Mouse (Mus musculus) myocyte (in vitro differentiated cells): ENCODE data around the gene Ccdc171.

Source experiments
- CEBPB ChIP-seq: IDR thresholded peaks from 2 replicates; pipeline ENCODE4 v1.6.1; 2011; ENCODE audit warnings: mild to moderate bottlenecking, moderate library complexity; ENCODE audit not compliant: poor library complexity, insufficient read depth, severe bottlenecking
- E2F4 ChIP-seq: IDR thresholded peaks from one replicate; pipeline ENCODE4 v1.6.1; 2011; ENCODE audit warnings: mild to moderate bottlenecking, control low read depth, moderate library complexity; ENCODE audit not compliant: insufficient read depth
- MAX ChIP-seq: IDR thresholded peaks from one replicate; pipeline ENCODE4 v1.6.1; 2011; ENCODE audit warnings: low read depth, mild to moderate bottlenecking, control low read depth
- MYOD1 ChIP-seq, 3 experiments: IDR thresholded peaks; one replicate each; pipeline ENCODE4 v1.6.1; 2011; ENCODE audit warnings: control low read depth in 2 of 3, low read depth in 2 of 3, mild to moderate bottlenecking in 2 of 3, moderate library complexity in 1 of 3; ENCODE audit not compliant: insufficient read length in 2 of 3, control insufficient read depth in 1 of 3
- MYOG ChIP-seq, 3 experiments: IDR thresholded peaks; one replicate each; pipeline ENCODE4 v1.6.1; 2011; ENCODE audit warnings: control low read depth in 2 of 3, low read depth in 2 of 3, mild to moderate bottlenecking in 2 of 3; ENCODE audit not compliant: insufficient read length in 2 of 3, control insufficient read depth in 1 of 3, insufficient read depth in 1 of 3
- POLR2A ChIP-seq: IDR thresholded peaks from one replicate; pipeline ENCODE4 v1.6.1; 2011; ENCODE audit warnings: low read depth, mild to moderate bottlenecking, control low read depth, moderate library complexity; ENCODE audit not compliant: insufficient read length
- POLR2AphosphoS2 ChIP-seq: IDR thresholded peaks from one replicate; pipeline ENCODE4 v1.6.1; 2011; ENCODE audit warnings: low read depth, control low read depth; ENCODE audit not compliant: insufficient read length
- SRF ChIP-seq: IDR thresholded peaks from one replicate; pipeline ENCODE4 v1.6.1; 2011; ENCODE audit warnings: low read depth; ENCODE audit not compliant: control insufficient read depth, insufficient read length
- TCF12 ChIP-seq: IDR thresholded peaks from one replicate; pipeline ENCODE4 v1.6.1; 2011; ENCODE audit warnings: mild to moderate bottlenecking, control low read depth; ENCODE audit not compliant: poor library complexity, insufficient read depth, severe bottlenecking
- TCF3 ChIP-seq: IDR thresholded peaks from one replicate; pipeline ENCODE4 v1.6.1; 2011; ENCODE audit warnings: low read depth, control low read depth; ENCODE audit not compliant: insufficient read length
- USF1 ChIP-seq: IDR thresholded peaks from one replicate; pipeline ENCODE4 v1.6.1; 2011; ENCODE audit warnings: low read depth, mild to moderate bottlenecking, control low read depth, moderate library complexity

GRCm38 (mm10) chr4:83534024-83534423 is 8.7 kb downstream of the Ccdc171 start:
- no peak for TF ChIP-seq POLR2A
- TF ChIP-seq CEBPB = no peak
- TF ChIP-seq MYOD1 (IDR thresholded peaks at IDR 0.05; ENCODE audit: control insufficient read depth in 1 of 3, insufficient read length in 2 of 3, low read depth in 2 of 3) = no peak
- no peak for TF ChIP-seq TCF12
- no peak for TF ChIP-seq MYOG (IDR thresholded peaks at IDR 0.05; ENCODE audit: control insufficient read depth in 1 of 3, insufficient read depth in 1 of 3, insufficient read length in 2 of 3, low read depth in 2 of 3)
- no peak for TF ChIP-seq MAX
- TF ChIP-seq E2F4 = no peak
- TF ChIP-seq TCF3 = no peak
- TF ChIP-seq POLR2AphosphoS2 = no peak
- TF ChIP-seq USF1 = no peak
- TF ChIP-seq SRF = no peak
